Mouse (Mus musculus) liver, adult 2 months (tissue): ENCODE measurements around the gene Zfp568.

Experiments used
- CTCF ChIP-seq: fragments of 200-500 bp; IDR thresholded peaks from 2 replicates; pipeline ENCODE4 v1.5.1; 2011; ENCODE audit warnings: low read depth, low read length, control low read depth
- POLR2A ChIP-seq: fragments of 200-500 bp; IDR thresholded peaks from 2 replicates; pipeline ENCODE4 v1.6.1; 2011; ENCODE audit warnings: low read length, control low read depth; ENCODE audit not compliant: insufficient read depth; ENCODE audit errors: extremely low read depth

- TF ChIP-seq CTCF (no peak), POLR2A (no peak)
These were observed 39.6 kb downstream of the Zfp568 start for GRCm38 (mm10) chr7:30023324-30023723.
